Mouse (Mus musculus) CH12.LX (cell line): ENCODE results near the gene Ptch2.

Experiments
- CTCF ChIP-seq, 2 experiments: IDR thresholded peaks in 1 of 2; conservative IDR thresholded peaks in 1 of 2; 2 replicates each; pipeline ENCODE4 v1.5.1; 2011 to 2012; ENCODE audit warnings: low read depth in 2 of 2, low read length in 2 of 2, improper control_type of control experiment in 1 of 2, inconsistent platforms in 1 of 2, mild to moderate bottlenecking in 1 of 2, moderate library complexity in 1 of 2
- ETS1 ChIP-seq: conservative IDR thresholded peaks from 2 replicates; pipeline ENCODE4 v1.6.1; 2012; ENCODE audit warnings: low read depth, mild to moderate bottlenecking, inconsistent platforms, low read length, improper control_type of control experiment, moderate library complexity
- POLR2A ChIP-seq: IDR thresholded peaks from 2 replicates; pipeline ENCODE4 v1.6.1; 2011; ENCODE audit warnings: low read depth, mild to moderate bottlenecking, improper control_type of control experiment, low read length
- SIN3A ChIP-seq: IDR thresholded peaks from 2 replicates; pipeline ENCODE4 v1.6.1; 2012; ENCODE audit warnings: low read length, improper control_type of control experiment, inconsistent platforms

DNA sequence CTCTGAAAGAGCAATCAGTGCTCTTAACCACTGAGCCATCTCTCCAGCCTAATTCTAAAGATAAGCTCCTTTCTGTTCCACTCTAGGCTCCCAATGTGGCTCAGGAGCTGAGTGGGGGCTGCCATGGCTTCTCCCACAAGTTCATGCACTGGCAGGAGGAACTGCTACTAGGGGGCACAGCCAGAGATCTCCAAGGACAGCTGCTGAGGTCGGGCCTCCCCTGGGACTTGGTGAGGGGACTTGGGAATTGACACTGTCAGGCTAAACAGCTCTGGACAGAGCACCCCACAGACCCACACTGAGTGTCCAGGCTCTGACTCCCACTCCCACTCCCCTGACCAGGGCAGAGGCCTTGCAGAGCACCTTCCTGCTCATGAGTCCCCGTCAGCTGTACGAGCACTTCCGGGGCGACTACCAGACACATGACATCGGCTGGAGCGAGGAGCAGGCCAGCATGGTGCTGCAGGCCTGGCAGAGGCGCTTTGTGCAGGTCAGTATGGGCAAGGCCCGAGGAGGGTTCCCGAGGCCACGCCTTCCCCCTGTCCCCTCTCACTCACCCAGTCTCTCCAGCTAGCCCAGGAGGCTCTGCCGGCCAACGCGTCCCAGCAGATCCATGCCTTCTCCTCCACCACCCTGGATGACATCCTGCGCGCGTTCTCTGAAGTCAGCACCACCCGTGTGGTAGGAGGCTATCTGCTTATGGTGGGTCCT, 12.1 kb downstream of the Ptch2 start:
- TF ChIP-seq CTCF (conservative IDR thresholded peaks at IDR 0.05 in 1 of 2, IDR thresholded peaks at IDR 0.05 in 1 of 2; ENCODE audit: low read depth in 2 of 2, low read length in 2 of 2) (no peak), POLR2A (no peak), ETS1 (no peak), SIN3A (no peak)
